Mouse (Mus musculus) frontal cortex, postnatal 14 days (tissue): ENCODE results near the gene Eif5b.
A peak's percentile ranks its signal among the peaks of the same experiment; 100 is the strongest.
"Not testable (repeated sequence)": the region's sequence is repeated elsewhere in the genome, so short reads cannot be mapped to it uniquely, and the experiment has no call there.

Source experiments
- DNase-seq, 2 experiments: peaks; one replicate each; pipeline ENCODE4 v3.0.0; 2022; ENCODE audit warnings: low spot score in 2 of 2

Eif5b gene

DNA sequence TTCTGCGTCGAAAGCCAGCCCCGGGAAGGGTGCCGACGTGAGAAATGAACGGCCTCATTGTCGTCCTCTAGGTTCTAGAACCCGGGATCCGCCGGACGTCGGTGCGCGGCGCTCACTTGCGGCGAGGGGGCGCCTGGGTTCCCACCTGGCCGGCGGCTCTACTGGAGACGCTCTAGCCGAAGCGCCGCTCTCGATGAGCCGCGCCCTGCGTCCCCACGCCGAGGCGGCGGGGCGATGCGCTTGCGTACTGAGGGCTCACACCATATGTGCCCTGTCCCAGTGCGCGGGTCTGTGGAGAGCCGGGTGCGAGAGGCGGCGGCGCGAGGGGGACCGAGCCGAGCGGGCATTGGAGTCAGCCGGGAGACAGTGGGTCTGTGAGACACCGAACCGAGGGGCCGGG lies at the start of gene Eif5b, which contains the start of gene Txndc9:
Gene Eif5b (plus strand): TSS at position 144 of the 400 bp plus-strand sequence.
Gene Txndc9 (minus strand): TSS at position 27 of the 400 bp plus-strand sequence.
- peak; percentile 92 to 94 for DNase-seq

GRCm38 (mm10) chr1:37948906-37949305 lies 48.9 kb upstream of the Eif5b start:
- DNase-seq = no peak

GRCm38 (mm10) chr1:37954786-37955185 lies 43.0 kb upstream of the Eif5b start:
- DNase-seq = no peak

- no peak for DNase-seq
Measured at GRCm38 (mm10) chr1:37955251-37955650, 42.6 kb upstream of the Eif5b start.

GRCm38 (mm10) chr1:37956690-37957431 lies 40.9 kb upstream of the Eif5b start:
- peak; percentile 12 to 16 for DNase-seq

DNA sequence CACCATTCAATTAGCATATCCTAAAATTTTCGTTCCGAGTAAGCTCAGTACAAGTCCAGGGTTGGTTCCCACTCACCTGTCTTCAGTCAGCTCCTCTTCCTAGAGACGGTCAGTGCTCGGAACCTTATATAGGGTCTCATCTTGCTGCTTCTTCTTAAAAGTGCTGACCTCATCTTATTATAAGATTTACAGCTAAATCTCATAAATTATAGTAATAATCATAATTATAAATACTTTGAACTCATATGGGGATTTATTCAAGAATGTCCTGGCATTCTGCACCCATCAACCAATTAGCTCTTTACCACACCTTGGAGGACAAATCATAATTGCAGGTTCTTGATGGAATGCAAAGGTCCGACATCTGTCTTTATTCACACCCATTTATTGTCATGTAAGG lies 40.2 kb upstream of the Eif5b start, which contains the start of gene Lyg1:
Gene Lyg1 (minus strand): TSS at position 101 of the 400 bp plus-strand sequence.
- no peak for DNase-seq

DNA sequence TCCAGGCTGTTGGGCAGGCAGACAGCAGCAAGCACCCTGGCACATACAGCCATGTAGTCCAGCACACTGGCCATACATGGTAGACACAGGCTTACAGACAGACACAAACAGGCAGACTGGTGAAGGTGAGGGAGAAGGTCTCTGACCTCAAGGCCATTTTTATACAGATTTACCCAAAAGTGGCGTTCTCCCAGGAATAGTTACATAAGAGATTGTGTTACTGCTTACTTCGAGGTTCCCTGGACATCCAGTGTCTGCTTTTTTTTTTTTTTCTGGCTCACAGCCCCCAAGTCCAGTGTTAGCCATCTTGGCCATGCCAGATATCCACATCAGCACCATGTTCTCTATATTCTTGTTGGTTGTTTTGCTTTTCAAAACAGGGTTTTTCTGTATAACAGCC lies 39.3 kb upstream of the Eif5b start:
- no peak for DNase-seq

DNA sequence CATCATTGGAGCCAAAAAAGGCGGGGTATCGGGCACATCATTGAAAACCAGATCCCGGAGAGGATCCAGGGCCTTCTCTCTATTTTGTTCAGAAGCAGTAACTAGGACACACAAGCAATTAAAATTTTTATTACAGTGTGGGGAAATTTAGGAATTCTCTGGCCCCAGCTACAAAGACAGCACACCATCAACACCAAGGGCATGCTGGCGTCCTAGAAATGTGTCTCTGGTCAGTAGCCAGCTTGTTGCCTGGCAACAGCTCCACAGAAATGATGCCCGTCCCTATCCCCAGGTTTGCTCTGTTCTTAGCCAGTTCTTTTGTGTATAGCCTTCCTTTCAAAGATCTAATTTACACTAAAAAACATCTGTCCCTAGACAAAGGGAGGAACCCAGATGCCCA lies 38.3 kb upstream of the Eif5b start:
- peak in 1 of 2 experiments; percentile 8 for DNase-seq

- no peak for DNase-seq
Measured at GRCm38 (mm10) chr1:37965571-37965970, 32.2 kb upstream of the Eif5b start.

GRCm38 (mm10) chr1:37968746-37969145 lies 29.1 kb upstream of the Eif5b start:
- no peak for DNase-seq

GRCm38 (mm10) chr1:37971520-37971919 lies 26.3 kb upstream of the Eif5b start:
- DNase-seq = no peak

- DNase-seq = not testable (repeated sequence)
Measured at GRCm38 (mm10) chr1:37976666-37977065, 21.1 kb upstream of the Eif5b start.

DNA sequence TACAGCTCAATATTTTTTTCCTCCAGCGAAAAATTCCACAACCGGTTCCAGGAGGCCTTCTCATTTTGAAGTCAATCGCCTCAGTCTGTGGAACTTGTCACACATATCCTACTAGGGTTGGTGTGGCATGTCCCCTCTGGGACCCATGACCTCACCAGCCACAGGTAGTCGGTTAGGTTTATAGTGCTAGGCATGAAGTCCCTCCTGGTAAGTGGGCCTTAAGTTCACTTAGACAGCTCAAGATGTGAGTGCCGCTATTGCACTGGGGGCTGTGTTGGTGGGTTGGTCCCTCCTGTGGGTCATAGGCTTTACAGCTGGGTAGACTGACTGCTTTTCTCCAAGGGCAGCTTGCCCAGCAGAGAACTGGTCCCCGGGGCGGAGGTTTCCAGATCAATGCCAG lies 20.5 kb upstream of the Eif5b start:
- DNase-seq = no peak

DNA sequence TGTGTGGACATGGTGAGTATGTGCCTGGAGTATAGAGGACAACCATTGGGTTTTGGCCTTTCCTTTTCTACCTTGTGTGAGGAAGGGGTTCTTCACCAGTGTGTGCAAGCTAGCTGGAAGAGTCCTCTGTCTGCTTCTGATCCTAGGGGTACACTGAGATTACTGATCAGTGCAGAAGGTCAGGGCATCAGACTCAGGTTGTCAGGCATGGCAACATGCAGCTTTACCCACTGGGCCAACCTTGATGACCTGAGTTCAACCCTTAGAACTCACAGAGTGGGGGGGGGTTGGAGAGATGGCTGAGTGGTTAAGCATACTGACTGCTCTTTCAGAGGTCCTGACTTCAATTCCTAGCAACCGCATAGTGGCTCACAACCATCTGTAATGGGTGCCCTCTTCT lies 13.5 kb upstream of the Eif5b start:
- DNase-seq = no peak

GRCm38 (mm10) chr1:37985764-37986323 lies 12.0 kb upstream of the Eif5b start:
- DNase-seq = peak in 1 of 2 experiments; percentile 44

GRCm38 (mm10) chr1:37987856-37988255 lies 10.0 kb upstream of the Eif5b start:
- DNase-seq = no peak

DNA sequence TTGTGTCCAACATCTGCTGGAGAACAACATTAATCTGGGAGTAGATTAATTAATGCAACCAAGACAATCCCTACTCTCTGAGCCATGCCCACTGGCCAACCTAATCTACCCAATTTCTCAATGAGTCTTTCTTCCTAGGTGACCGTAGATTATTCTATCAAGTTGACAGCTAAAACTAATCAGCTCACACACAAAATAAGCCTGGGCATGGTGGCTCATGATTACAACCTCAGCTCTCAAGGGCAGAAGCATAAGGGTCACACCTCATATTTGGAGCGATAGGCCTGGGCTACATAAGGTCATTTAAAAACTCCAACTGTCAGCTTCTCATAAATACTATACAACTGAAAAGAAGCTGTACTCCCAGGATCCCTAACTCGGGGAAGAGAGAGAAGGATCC lies 1.6 kb upstream of the Eif5b start:
- no peak for DNase-seq

- peak; percentile 97 to 99 for DNase-seq
Measured at GRCm38 (mm10) chr1:37996877-37997484, 829 bp upstream of the Eif5b start.

- DNase-seq = no peak
Measured at GRCm38 (mm10) chr1:37998371-37999199, 775 bp downstream of the Eif5b start.

DNA sequence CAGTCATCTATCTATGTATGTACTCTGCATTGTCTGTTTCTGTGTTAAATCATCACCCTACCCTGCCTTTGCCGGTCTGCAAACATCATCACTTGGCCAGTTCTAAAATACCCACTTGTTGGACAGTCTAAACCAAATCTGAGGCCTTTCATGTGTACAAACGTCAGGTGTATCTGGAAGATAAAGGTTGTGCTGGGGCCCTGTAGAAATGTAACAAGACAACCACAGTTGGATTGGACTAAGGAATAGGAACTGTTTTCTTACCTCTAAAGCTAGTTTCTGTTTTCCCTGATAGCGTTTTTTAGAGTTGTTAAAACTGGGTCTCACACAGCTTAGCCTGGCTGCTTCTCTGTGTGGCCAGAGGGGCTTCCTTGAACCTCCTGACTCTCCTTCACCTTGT lies 1.7 kb downstream of the Eif5b start:
- no peak for DNase-seq

- DNase-seq = no peak
Measured at GRCm38 (mm10) chr1:38000844-38001243, 3.0 kb downstream of the Eif5b start.

DNA sequence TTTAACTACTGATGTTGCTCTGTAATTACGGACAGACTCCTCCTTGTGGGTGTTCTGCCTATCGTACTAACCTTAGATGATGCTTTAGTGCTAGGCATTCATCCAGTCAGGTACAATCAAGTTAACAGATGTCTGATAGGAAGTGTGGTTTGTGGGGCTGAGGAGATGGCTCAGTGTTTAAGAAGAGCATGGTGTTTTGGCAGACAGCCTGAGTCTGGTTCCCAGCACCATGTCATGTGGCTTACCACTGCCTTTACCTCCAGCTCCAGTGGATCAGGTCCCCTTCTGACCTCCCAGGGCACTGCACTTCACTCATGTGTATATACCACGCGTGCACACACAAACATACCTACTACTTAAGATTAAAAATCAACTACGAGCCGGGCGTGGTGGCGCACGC lies 4.1 kb downstream of the Eif5b start:
- DNase-seq = no peak
